Mouse (Mus musculus): ENCODE data around the gene Ppox.

GRCm38 (mm10) chr1:171246709-171247452, 34.1 kb downstream of the Ppox start:
- TF ChIP-seq POLR2A (IDR thresholded peaks at IDR 0.05; ENCODE audit: control insufficient read depth, low read depth, low read length) (peak; percentile 84), CTCF (IDR thresholded peaks at IDR 0.05; ENCODE audit: control insufficient read depth, insufficient read depth, insufficient replicate concordance, low read depth, low read length) (peak; percentile 74; the same call in 1 of the 2 replicates)
